Mouse (Mus musculus) G1E (cell line): ENCODE results near the gene Cel.

Experiments used
- CTCF ChIP-seq: IDR thresholded peaks from 2 replicates; pipeline ENCODE4 v1.5.1; 2012; ENCODE audit warnings: low read depth, low read length, inconsistent platforms, mixed read lengths
- GATA1 ChIP-seq: IDR thresholded peaks from 2 replicates; pipeline ENCODE4 v1.6.1; 2012; ENCODE audit warnings: borderline replicate concordance, low read length, inconsistent platforms, mixed read lengths
- GATA2 ChIP-seq: IDR thresholded peaks from 2 replicates; pipeline ENCODE4 v1.6.1; 2012; ENCODE audit warnings: low read depth, low read length, inconsistent platforms, borderline replicate concordance
- POLR2AphosphoS5 ChIP-seq: IDR thresholded peaks from 2 replicates; pipeline ENCODE4 v1.6.1; 2012; ENCODE audit warnings: low read depth, low read length, inconsistent platforms; ENCODE audit not compliant: insufficient replicate concordance
- TAL1 ChIP-seq: conservative IDR thresholded peaks from 2 replicates; pipeline ENCODE4 v1.6.1; 2012; ENCODE audit warnings: low read depth, low read length, inconsistent platforms, mixed read lengths

DNA sequence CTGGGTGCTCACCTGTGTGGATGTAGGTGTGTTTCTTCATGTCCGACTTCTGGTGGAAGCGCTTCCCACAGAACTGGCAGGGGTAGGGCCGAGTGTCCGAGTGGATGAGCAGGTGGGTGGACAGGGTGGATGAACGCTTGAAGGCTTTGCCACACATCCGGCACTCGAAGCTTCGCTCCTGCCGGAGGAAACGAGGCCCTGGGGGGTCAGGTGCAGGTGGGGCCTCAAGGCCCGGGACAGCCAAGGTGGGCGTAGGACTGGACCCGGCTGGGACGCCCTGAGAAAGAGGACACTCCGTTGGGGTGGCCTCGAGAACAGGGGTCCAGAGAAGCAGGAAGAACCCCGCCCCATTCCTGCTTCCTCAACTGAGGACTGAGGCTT, 48.2 kb upstream of the Cel start:
- TF ChIP-seq CTCF: no peak
- no peak for TF ChIP-seq GATA1
- TF ChIP-seq TAL1: no peak
- TF ChIP-seq POLR2AphosphoS5: no peak
- no peak for TF ChIP-seq GATA2
